Mouse (Mus musculus) kidney, adult 2 months (tissue): Measurements from ENCODE around the gene Olfm1. TPM values are rescaled to one million over a fixed set of nuclear protein-coding genes. Genes with fewer than 3 reads are reported as not detected.

Experiments
- DNase-seq: peaks from one replicate; pipeline ENCODE4 v3.0.0; 2021
- H3K27ac ChIP-seq: fragments of 200-500 bp; 2 replicates; pipeline ENCODE4 v1.5.1; 2012; ENCODE audit warnings: low read depth, low read length, control low read depth, inconsistent platforms; ENCODE audit not compliant: insufficient read depth
- H3K27me3 ChIP-seq: fragments of 200-500 bp; replicated peaks from 2 replicates; pipeline ENCODE4 v1.6.1; 2012; ENCODE audit warnings: mild to moderate bottlenecking, moderate library complexity, low read length, inconsistent platforms; ENCODE audit not compliant: control insufficient read depth, insufficient read depth
- H3K36me3 ChIP-seq: fragments of 200-500 bp; 2 replicates; pipeline ENCODE4 v1.6.1; 2012; ENCODE audit warnings: mild to moderate bottlenecking, moderate library complexity, low read length, inconsistent platforms; ENCODE audit not compliant: control insufficient read depth, insufficient read depth
- H3K4me1 ChIP-seq: fragments of 200-500 bp; 2 replicates; pipeline ENCODE4 v1.6.1; 2011; ENCODE audit warnings: low read length; ENCODE audit not compliant: control insufficient read depth, insufficient read depth
- H3K4me3 ChIP-seq: fragments of 200-500 bp; 2 replicates; pipeline ENCODE4 v1.5.1; 2011; ENCODE audit warnings: mild to moderate bottlenecking, low read depth, low read length, control low read depth; ENCODE audit not compliant: insufficient read depth
- CTCF ChIP-seq: fragments of 200-500 bp; conservative IDR thresholded peaks from 2 replicates; pipeline ENCODE4 v1.5.1; 2011; ENCODE audit warnings: low read depth, mild to moderate bottlenecking, control low read depth, low read length, moderate library complexity, mixed read lengths; ENCODE audit not compliant: insufficient read depth, insufficient read length
- POLR2A ChIP-seq: fragments of 200-500 bp; IDR thresholded peaks from one replicate; pipeline ENCODE4 v1.6.1; 2011; ENCODE audit warnings: low read depth, low read length, control low read depth
- WGBS: fragments of 180-500 bp; shearing (Covaris S2); methylation state at CpG from one replicate; pipeline ENCODE4 v1.1.7; 2018; 5-methylcytosine and 5-hydroxymethylcytosine counted together
- polyA plus RNA-seq: library from polyadenylated mRNA; depleted of rRNA; stranded (reverse); fragments of >200 nt; gene quantifications from 2 replicates; pipeline ENCODE4 v1.2.3, GENCODE M21; 2012

The Olfm1 gene
- polyA plus RNA-seq, 1 experiment = 32.5 TPM

DNA sequence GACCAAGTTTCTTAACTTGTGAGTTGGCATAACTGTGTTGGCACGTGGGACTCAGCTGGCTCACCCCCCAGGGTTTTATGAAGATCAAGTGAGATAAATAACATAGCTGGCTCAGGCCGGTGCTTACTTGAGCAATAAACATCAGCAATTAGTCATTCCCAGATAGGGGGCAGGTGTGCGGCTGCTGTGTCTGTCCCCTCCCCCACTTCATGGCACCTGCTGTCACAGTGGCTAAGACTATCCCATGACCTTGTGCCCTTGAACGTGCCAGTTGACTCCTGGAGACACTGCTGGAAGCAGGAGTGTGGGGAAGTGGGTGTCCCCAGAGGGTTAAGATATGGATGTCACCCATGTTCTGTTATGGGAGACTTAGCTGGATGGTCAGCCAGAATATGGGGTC is 17.5 kb downstream of the Olfm1 start:
- Histone ChIP-seq H3K36me3 (no peaks in the 10 kb centered on the region), H3K4me1 (no peaks in the 10 kb centered on the region), H3K4me3 (no peak overlapping the region), H3K27ac (no peak overlapping the region; the same call in 1 of the 2 replicates), H3K27me3 (no peaks in the 10 kb centered on the region)
- DNase-seq = no peak
- WGBS = 39% methylated on average over 4 of the region's 4 CpGs
- TF ChIP-seq POLR2A (no peak), CTCF (no peak)

DNA sequence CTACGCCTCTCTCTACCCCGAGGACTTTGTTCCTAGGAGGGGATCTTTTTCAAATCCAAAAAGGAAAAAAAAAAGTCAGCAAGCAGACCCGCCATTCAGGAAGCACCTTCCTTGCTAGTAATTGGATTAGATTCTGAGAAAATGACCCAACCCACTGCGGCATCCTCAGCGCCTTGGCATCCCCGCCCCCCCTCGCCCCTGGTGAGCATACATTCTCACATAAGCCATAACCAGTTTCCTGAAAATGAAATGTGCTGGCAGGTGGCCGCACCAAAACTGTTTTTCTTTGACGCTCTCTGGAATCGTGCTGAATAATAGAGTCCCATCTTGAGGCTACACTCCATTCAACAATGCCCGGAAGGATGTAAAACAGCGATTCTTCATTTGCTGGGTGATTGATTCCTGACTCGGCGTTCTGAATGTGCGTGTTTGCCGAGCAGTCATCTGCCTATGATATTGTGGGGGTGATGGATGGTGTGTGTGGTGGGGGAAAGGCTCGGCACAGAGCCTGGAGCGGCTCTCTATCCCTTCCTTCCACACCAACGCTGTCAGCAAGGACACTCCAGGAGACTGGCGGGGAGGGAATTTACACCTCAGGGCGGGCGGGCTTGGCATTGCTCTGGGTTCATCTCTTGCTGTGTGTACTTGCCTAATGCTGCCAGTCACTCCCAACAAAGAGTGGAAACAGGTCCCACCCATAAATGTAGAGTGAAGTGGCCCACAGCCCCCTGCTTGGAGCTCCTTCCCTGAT is 18.9 kb downstream of the Olfm1 start:
- 68% methylated on average over 22 of the region's 22 CpGs for whole genome bisulfite sequencing
- peak; percentile 50 for DNase-seq
- no peak overlapping the region for H3K4me3 ChIP-seq
- H3K27ac ChIP-seq = no peak overlapping the region
- no peaks in the 10 kb centered on the region for H3K36me3 ChIP-seq
- H3K27me3 ChIP-seq = no peaks in the 10 kb centered on the region
- H3K4me1 ChIP-seq = no peaks in the 10 kb centered on the region
- TF ChIP-seq CTCF (no peak), POLR2A (no peak)

DNA sequence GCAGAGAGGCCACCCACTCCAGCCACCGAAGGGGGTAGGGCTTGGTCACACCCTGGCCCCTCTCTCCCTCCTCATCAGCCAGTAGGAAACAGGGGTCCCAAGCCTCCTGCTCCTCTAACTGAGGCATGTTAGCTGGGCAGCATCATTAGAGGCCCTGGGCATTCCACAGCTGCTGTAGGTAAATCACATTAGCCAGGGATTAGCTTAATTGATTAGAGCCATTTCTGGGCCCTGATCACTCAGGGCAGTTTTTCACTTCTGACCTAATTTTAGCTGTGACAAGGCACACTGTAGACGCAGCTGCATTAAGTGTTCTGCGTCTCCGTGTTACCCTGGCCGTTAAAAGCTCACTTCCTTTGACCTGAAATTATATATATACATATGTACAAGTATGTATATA is 20.1 kb downstream of the Olfm1 start:
- WGBS = 67% methylated on average over 5 of the region's 5 CpGs
- H3K4me1 ChIP-seq = no peaks in the 10 kb centered on the region
- no peak for DNase-seq
- no peaks in the 10 kb centered on the region for H3K36me3 ChIP-seq
- no peak overlapping the region for H3K4me3 ChIP-seq
- TF ChIP-seq CTCF (no peak), POLR2A (no peak)
- H3K27ac ChIP-seq = no peak overlapping the region
- H3K27me3 ChIP-seq = no peaks in the 10 kb centered on the region

DNA sequence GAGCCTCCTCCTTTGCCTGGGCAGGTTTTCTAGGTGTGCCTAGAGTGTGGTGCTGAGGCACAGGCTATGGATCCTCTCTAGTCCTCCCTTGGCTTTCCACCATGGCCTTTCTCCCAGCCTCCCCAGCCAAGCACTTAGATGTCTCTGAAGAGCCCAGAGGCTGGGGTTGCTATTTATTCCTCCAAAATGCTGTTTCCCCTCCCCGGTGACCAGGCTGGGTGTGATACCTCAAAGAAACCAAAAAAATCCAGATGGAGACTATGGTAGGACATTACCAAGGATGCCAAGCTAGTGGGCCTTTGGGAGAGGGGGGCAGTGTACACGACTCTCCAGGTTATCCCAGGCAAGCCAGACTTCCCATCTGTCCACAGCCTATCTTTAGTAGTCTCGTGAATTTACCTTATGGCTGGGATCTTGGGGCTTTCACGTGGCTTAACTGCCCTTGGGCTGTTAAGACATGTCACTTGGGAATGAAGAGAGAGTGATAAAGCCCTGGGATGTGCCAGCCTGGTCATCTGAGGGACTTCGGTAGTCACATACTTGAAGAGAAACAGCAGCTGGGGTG is 23.5 kb downstream of the Olfm1 start:
- TF ChIP-seq POLR2A (no peak), CTCF (no peak)
- DNase-seq = no peak
- Histone ChIP-seq H3K4me1 (no peaks in the 10 kb centered on the region), H3K36me3 (no peaks in the 10 kb centered on the region), H3K27me3 (no peaks in the 10 kb centered on the region), H3K27ac (no peak overlapping the region), H3K4me3 (no peak overlapping the region)
- WGBS = 90% methylated on average over 5 of the region's 5 CpGs

DNA sequence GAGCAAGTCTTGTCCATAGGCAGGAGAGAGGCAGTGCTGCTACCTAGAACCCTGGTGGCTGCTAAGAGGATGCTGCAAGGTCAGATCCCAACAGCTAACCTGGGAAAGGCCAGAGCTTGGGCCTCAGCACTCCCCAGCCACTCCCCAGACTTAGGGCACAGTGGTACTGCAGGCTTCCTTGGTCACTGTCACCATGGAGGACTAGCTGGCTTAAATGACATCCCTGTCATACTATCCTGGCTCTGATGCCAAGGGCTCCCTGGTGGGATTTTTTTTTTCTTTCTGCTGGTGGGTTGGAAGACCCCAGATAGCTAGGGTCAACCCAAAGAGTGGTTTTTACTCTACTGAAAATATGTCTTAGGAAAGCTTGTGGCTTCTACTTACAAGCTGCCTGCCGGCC is 25.0 kb downstream of the Olfm1 start:
- no peak for DNase-seq
- H3K4me3 ChIP-seq = no peak overlapping the region
- H3K4me1 ChIP-seq = no peaks in the 10 kb centered on the region
- no peaks in the 10 kb centered on the region for H3K36me3 ChIP-seq
- no peaks in the 10 kb centered on the region for H3K27me3 ChIP-seq
- no peak overlapping the region for H3K27ac ChIP-seq
- TF ChIP-seq POLR2A (no peak), CTCF (no peak)
- WGBS = 95% methylated on average over 1 of the region's 1 CpGs

DNA sequence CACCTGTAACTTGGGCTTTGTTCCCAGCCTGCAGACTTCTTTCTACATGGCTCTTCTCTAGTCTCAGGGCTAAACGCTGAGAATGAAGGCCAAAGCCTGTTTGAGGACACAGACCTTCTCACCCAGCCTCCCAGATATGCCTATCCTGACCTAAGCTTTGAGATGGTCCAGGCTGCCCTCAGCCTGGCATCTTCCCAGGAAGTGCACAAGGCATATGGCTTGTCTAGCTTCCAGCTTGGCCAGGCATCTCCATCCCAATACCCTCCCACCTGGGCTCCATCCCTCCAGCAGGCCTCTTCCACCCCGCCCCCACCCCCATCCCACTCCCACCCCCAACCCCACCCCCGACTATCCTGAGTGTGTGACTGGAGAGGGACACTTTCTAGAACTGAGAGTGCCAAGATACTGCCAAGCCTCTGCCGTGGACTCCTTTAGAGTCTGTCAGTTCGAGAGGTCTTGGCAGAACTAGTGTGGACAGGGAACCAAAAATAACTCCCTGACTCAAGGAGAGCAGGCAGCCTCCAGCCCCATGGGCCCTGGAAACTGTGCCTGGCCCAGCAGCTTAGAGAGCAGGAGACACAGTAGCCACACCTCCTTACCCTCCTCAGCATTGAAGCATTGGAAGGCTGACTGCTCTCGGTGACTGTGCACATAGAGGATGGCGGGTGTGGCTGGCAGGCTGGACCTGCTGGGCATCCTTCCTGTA is 26.0 kb downstream of the Olfm1 start:
- WGBS = 70% methylated on average over 7 of the region's 7 CpGs
- no peaks in the 10 kb centered on the region for H3K27me3 ChIP-seq
- no peak for DNase-seq

DNA sequence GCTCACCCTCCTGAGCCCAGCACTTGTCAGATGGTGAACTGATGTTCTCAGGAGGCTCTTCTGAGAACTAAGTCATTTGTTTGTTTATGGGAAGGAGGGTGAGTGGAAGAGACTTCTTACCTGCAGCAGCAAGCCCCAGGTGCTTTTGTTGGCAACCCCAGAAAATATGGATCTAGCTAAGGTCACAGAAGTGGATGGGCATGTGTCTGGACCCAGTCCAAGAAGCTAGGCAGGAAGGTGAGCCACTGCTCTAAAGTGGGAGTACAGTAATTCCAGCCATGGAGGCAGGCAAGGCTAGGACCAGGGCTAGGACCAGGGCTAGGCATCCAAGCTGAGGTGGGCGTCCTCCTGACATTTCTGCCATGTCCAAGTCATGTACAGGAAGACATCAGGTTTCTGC is 26.8 kb downstream of the Olfm1 start:
- no peak overlapping the region for H3K27ac ChIP-seq
- DNase-seq = no peak
- H3K27me3 ChIP-seq = no peaks in the 10 kb centered on the region
- TF ChIP-seq POLR2A = no peak
- TF ChIP-seq CTCF = no peak
- no peaks in the 10 kb centered on the region for H3K36me3 ChIP-seq
- no peak overlapping the region for H3K4me3 ChIP-seq
- H3K4me1 ChIP-seq = no peaks in the 10 kb centered on the region
- 86% methylated on average over 1 of the region's 1 CpGs for WGBS

More for the DNA sequence above, 26.0 kb downstream of the Olfm1 start:
- Histone ChIP-seq H3K4me3 (no peak overlapping the region), H3K4me1 (no peaks in the 10 kb centered on the region), H3K36me3 (no peaks in the 10 kb centered on the region), H3K27ac (no peak overlapping the region)
- no peak for TF ChIP-seq CTCF
- no peak for TF ChIP-seq POLR2A
